Mouse (Mus musculus): ENCODE results near the gene Tmem8b. TPM values are rescaled to one million over a fixed set of nuclear protein-coding genes. Genes with fewer than 3 reads are reported as not detected.

Gene Tmem8b
- 23.4 and 26.5 TPM in 2 replicates for polyA plus RNA-seq (2012; rRNA removed)

GRCm38 (mm10) chr4:43668782-43669427 lies at the start of gene Tmem8b, which contains the start of gene Fam221b:
Gene Tmem8b, plus strand, starts transcription at chr4:43668971.
Gene Fam221b, minus strand, starts transcription at chr4:43669145.

GRCm38 (mm10) chr4:43631046-43631955 lies 37.5 kb upstream of the Tmem8b start, which contains the start of gene Npr2:
Gene Npr2, plus strand, starts transcription at chr4:43631935.

DNA sequence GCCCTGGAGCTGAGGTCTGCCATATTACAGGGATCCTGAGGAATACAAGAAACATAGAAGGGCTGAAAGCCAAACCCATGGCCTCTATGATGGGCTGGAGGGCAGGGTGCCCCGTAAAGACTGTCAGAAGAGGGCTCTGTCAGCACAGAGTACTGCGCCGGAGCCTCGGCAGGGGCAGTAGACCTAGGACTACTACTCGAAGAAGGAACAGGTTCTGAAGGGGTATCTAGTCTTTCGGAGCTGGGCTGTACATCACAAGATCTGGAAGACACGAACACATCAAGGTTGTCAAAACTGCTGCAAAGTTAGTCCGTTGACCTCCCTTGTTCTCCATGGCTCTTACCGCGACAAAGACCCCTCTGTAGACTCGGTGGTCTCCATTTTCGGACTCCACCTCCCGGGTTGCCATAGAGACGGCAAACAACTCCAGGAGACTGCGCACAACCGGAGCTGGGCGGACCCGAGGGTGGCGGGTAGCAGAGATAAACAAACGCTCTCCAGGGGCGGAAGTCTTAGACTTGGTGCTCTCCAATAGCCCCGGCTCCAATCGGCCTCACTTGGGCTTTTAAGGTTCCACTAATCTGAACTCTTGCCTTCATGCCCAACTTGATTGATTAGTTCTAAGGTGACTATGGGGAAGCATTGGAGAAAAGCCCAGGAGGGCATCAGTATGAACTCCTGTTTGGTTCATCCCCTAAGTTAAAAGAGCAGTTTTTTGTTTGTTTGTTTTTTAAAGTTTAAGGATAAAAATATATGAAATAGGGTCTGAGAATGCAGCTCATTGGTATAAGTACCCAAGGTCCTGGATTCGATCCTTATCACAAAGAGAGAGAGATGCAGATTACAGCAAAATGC lies 15.4 kb upstream of the Tmem8b start, which contains the start of gene Spag8:
TSS of gene Spag8 (minus strand) at position 434 of the 855 bp plus-strand sequence.

DNA sequence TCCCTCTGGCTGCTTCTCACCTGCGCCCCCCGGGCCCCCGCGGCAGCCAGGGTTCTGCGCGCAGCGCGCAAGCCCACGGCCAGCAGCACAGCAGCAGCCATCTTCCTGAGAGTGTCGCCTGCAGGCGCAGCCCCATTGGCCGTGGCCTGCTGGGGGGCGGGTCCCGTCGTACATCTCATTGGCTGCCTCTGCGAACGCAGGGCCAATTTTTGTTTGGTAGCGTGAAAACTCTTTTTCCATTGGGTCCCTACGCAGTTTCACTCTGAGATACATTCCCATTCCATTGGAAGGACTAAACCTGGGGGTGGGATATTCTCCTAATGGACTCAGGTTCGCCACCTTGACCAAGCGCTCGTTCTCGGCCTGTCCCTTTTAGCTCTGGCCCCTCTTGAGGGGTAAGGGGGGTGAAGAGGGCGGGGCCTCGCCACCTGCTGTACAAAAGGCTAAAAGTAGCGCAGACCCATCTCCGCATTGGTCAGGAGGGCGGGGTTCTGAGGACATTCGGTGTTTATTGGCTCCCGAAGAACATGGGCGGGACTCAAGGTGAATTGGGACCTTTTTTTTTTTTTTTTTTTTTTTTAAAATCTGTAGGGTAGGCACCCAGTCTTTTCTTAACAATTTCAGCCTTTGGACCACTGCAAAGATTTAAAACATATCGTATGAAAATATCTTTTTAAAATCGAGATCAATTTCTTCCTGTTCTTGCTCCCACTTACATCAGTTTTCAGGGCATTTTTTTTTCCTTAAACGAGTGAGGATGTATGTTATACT lies 12.2 kb upstream of the Tmem8b start, which contains the start of gene Hint2:
TSS of gene Hint2 (minus strand) at position 128 of the 771 bp plus-strand sequence.

DNA sequence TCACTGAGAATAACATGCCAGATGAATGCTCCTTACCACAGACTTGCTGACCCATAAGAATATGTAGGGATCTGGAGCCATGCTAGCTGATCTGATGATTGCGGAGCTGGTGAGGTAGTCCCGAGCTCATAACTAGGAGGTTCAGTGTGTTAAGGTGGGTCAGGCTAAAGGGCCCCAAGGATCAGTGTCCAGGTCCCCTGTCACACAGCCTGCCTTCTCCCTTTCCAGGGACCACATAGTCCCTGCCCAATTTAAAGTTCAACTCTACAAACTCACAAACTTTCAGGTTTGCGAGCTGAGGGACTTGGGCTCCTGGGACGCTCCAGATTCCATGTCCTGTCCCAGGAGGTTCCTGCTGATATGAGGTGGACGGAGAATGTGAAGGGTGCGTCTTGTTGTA lies 31.9 kb downstream of the Tmem8b start, which contains the start of gene Olfr70:
TSS of gene Olfr70 (minus strand) at position 101 of the 400 bp plus-strand sequence.

DNA sequence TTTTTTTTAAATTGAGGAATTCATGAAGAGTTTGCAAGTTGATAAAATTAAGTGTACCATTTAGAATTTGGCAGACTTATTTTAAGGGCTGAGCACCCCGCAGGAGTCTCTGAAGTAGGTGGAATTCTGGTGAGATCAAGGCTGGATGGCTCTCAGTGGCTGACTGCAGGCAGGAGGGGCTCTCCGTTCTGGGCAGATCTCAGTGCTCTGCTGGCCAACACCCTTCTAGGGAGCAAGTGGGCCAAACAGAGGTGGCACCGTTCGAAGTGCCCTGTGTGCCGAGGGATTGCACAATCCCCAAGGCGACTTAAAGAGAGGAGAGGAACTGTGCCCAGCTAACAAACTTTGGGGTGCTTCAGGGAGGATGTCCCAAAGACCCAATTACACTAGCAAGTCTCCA lies 41.1 kb downstream of the Tmem8b start, which contains the start of gene Olfr71:
TSS of gene Olfr71 (minus strand) at position 387 of the 400 bp plus-strand sequence.

GRCm38 (mm10) chr4:43726995-43727394 lies 58.2 kb downstream of the Tmem8b start, which contains the start of gene Hrct1:
Gene Hrct1, plus strand, starts transcription at chr4:43727188.

DNA sequence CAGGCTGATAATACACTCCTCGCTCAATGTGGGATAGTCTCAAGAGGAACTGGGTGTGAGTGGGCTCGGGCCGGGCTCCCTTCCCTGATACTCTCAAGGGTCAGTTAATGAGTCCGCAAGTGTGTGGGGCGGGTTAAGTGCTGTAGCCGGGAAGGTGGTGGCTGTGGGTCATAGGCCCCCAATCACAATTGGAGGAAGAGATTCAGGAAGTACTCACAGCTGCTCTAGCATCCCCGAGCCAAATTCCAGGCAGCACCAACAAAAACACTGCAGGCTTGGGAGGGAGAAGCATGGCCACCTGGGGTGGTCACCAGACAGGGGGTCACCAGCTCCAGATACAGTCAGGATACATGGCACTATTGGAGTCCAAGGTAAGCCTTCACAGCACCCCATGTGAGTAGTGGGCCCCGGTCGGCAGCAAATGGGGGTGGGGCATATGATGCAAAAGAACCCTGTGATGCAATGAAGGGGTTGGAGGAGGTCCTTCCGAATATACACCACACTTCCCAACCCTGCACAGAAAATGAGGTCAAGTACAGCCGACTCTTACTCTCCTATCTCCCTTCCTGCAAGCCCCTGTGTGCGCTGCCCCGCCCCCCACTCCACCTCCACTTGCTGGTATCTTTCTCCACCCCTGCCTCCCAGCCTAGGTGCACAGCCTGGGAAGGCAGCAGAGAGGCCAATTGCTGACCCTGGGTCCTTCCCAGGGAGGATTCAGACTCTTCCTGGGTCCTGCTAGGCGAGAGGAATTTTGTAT lies 61.2 kb downstream of the Tmem8b start, which contains the start of gene Spaar:
TSS of gene Spaar (plus strand) at position 241 of the 757 bp plus-strand sequence.

Other genes starting within 250 kb of the Tmem8b start
- 0.92 and 1.1 TPM in 2 replicates for gene Fam166b, start 239.8 kb upstream of the Tmem8b start, polyA plus RNA-seq (2012; rRNA removed)
- 75.3 and 75.5 TPM in 2 replicates for gene Tesk1, start 227.0 kb upstream of the Tmem8b start, polyA plus RNA-seq (2012; rRNA removed)
- gene Cd72, start 214.3 kb upstream of the Tmem8b start, polyA plus RNA-seq (2012; rRNA removed): 0.20 and 0.59 TPM in 2 replicates
- gene Sit1, start 185.2 kb upstream of the Tmem8b start, polyA plus RNA-seq (2012; rRNA removed): not detected in 2 replicates
- 76.4 and 104 TPM in 2 replicates for gene Ccdc107, start 176.1 kb upstream of the Tmem8b start, polyA plus RNA-seq (2012; rRNA removed)
- 33.3 and 39.5 TPM in 2 replicates for gene Arhgef39, start 169.3 kb upstream of the Tmem8b start, polyA plus RNA-seq (2012; rRNA removed)
- gene Car9, start 162.0 kb upstream of the Tmem8b start, polyA plus RNA-seq (2012; rRNA removed): 0.50 and 0.79 TPM in 2 replicates
- gene Tpm2, start 145.2 kb upstream of the Tmem8b start, polyA plus RNA-seq (2012; rRNA removed): 15.7 and 78.5 TPM in 2 replicates
- gene Creb3, start 106.6 kb upstream of the Tmem8b start, polyA plus RNA-seq (2012; rRNA removed): 52.6 and 54.6 TPM in 2 replicates
- gene Tln1, start 106.3 kb upstream of the Tmem8b start, polyA plus RNA-seq (2012; rRNA removed): 54.6 and 60.2 TPM in 2 replicates
- gene Rgp1, start 90.3 kb upstream of the Tmem8b start, polyA plus RNA-seq (2012; rRNA removed): 55.7 and 57.0 TPM in 2 replicates
- gene Gba2, start 90.1 kb upstream of the Tmem8b start, polyA plus RNA-seq (2012; rRNA removed): 82.9 and 90.4 TPM in 2 replicates
- gene Msmp, start 84.5 kb upstream of the Tmem8b start, polyA plus RNA-seq (2012; rRNA removed): not detected in 2 replicates
- 69.8 and 78.3 TPM in 2 replicates for gene Npr2, start 37.0 kb upstream of the Tmem8b start, polyA plus RNA-seq (2012; rRNA removed)
- gene Spag8, start 15.4 kb upstream of the Tmem8b start, polyA plus RNA-seq (2012; rRNA removed): 6.6 and 7.9 TPM in 2 replicates
- 56.9 and 57.8 TPM in 2 replicates for gene Hint2, start 12.5 kb upstream of the Tmem8b start, polyA plus RNA-seq (2012; rRNA removed)
- gene Fam221b, start 174 bp downstream of the Tmem8b start, polyA plus RNA-seq (2012; rRNA removed): 0.30 and 0.37 TPM in 2 replicates
- not detected in 2 replicates for gene Olfr70, start 31.8 kb downstream of the Tmem8b start, polyA plus RNA-seq (2012; rRNA removed)
- gene Olfr71, start 41.3 kb downstream of the Tmem8b start, polyA plus RNA-seq (2012; rRNA removed): not detected in 2 replicates
- 0.37 and 0.76 TPM in 2 replicates for gene Hrct1, start 58.2 kb downstream of the Tmem8b start, polyA plus RNA-seq (2012; rRNA removed)
- 0.09 and 0.16 TPM in 2 replicates for gene Spaar, start 61.1 kb downstream of the Tmem8b start, polyA plus RNA-seq (2012; rRNA removed)
- not detected in 2 replicates for gene Olfr159, start 102.0 kb downstream of the Tmem8b start, polyA plus RNA-seq (2012; rRNA removed)
- not detected in 2 replicates for gene Olfr156, start 154.9 kb downstream of the Tmem8b start, polyA plus RNA-seq (2012; rRNA removed)
- gene Olfr157, start 171.2 kb downstream of the Tmem8b start, polyA plus RNA-seq (2012; rRNA removed): not detected in 2 replicates
- not detected in 2 replicates for gene Olfr155, start 182.6 kb downstream of the Tmem8b start, polyA plus RNA-seq (2012; rRNA removed)
- gene Reck, start 206.6 kb downstream of the Tmem8b start, polyA plus RNA-seq (2012; rRNA removed): 17.9 and 28.9 TPM in 2 replicates